Mouse (Mus musculus) CH12F3 (cell line): ENCODE results near the gene Nat9.

ENCODE experiments used
- in situ Hi-C: fragments of 300-500 bp; cut with MboI; formaldehyde crosslinking; loops from 2 replicates; pipeline ENCODE4 v1.14.3; 2020; ENCODE audit warnings: low sequenced_read_pairs

Nat9 gene

GRCm38 (mm10) chr11:115187693-115188092 is at the start of gene Nat9:
TSS of gene Nat9 (minus strand) at chr11:115187859.
- in situ Hi-C loops: no loop called here

GRCm38 (mm10) chr11:115236570-115236969 is 48.9 kb upstream of the Nat9 start:
- in situ Hi-C loops: no loop called here

- in situ Hi-C loops: no loop called here
Observed at GRCm38 (mm10) chr11:115234320-115235044, 46.8 kb upstream of the Nat9 start.

- in situ Hi-C loops: no loop called here
Observed at GRCm38 (mm10) chr11:115233526-115234290, 46.0 kb upstream of the Nat9 start.

GRCm38 (mm10) chr11:115232889-115233288 is 45.2 kb upstream of the Nat9 start:
- in situ Hi-C loops: no loop called here

GRCm38 (mm10) chr11:115231924-115232323 is 44.3 kb upstream of the Nat9 start:
- in situ Hi-C loops: no loop called here

- in situ Hi-C loops: no loop called here
Observed at GRCm38 (mm10) chr11:115231168-115231915, 43.7 kb upstream of the Nat9 start.

- in situ Hi-C loops: no loop called here
Observed at GRCm38 (mm10) chr11:115229021-115229930, 41.6 kb upstream of the Nat9 start.

- in situ Hi-C loops: no loop called here
Observed at GRCm38 (mm10) chr11:115228430-115228829, 40.8 kb upstream of the Nat9 start.

GRCm38 (mm10) chr11:115227640-115228039 is 40.0 kb upstream of the Nat9 start:
- in situ Hi-C loops: no loop called here

GRCm38 (mm10) chr11:115226811-115227491 is 39.3 kb upstream of the Nat9 start:
- in situ Hi-C loops: no loop called here

GRCm38 (mm10) chr11:115225301-115225700 is 37.6 kb upstream of the Nat9 start:
- in situ Hi-C loops: no loop called here

- in situ Hi-C loops: no loop called here
Observed at GRCm38 (mm10) chr11:115224889-115225288, 37.2 kb upstream of the Nat9 start.

- in situ Hi-C loops: no loop called here
Observed at GRCm38 (mm10) chr11:115223877-115224276, 36.2 kb upstream of the Nat9 start.

- in situ Hi-C loops: no loop called here
Observed at GRCm38 (mm10) chr11:115223451-115223850, 35.8 kb upstream of the Nat9 start.

GRCm38 (mm10) chr11:115222570-115222969 is 34.9 kb upstream of the Nat9 start:
- in situ Hi-C loops: no loop called here

- in situ Hi-C loops: no loop called here
Observed at GRCm38 (mm10) chr11:115222077-115222476, 34.4 kb upstream of the Nat9 start.

GRCm38 (mm10) chr11:115219685-115220084 is 32.0 kb upstream of the Nat9 start:
- in situ Hi-C loops: no loop called here

GRCm38 (mm10) chr11:115219263-115219662 is 31.6 kb upstream of the Nat9 start:
- in situ Hi-C loops: no loop called here
